Mouse (Mus musculus) CH12.LX (cell line): ENCODE data around the gene Card9. TPM values are rescaled to one million over a fixed set of nuclear protein-coding genes. Genes with fewer than 3 reads are reported as not detected.
"Not testable (repeated sequence)": the region's sequence is repeated elsewhere in the genome, so short reads cannot be mapped to it uniquely, and the experiment has no call there.

Experiments used
- DNase-seq: peaks from one replicate; pipeline ENCODE4 v3.0.0-alpha.2; 2013; ENCODE audit errors: extremely low read depth
- H3K27ac ChIP-seq: 2 replicates; pipeline ENCODE4 v1.5.1; 2012; ENCODE audit warnings: low read depth, mild to moderate bottlenecking, control low read depth, moderate library complexity; ENCODE audit not compliant: insufficient read depth
- H3K27me3 ChIP-seq: replicated peaks from 2 replicates; pipeline ENCODE3; 2012; ENCODE audit warnings: inconsistent platforms
- H3K36me3 ChIP-seq, 2 experiments: replicated peaks in 1 of 2; 2 replicates each; pipeline versions ENCODE3 to v1.6.1; 2012; ENCODE audit warnings: inconsistent platforms in 1 of 2, low read length in 1 of 2, mild to moderate bottlenecking in 1 of 2, mixed read lengths in 1 of 2, moderate library complexity in 1 of 2; ENCODE audit not compliant: control insufficient read depth in 1 of 2, insufficient read depth in 1 of 2
- H3K4me1 ChIP-seq, 2 experiments: 2 replicates each; pipeline ENCODE4 v1.6.1; 2012; ENCODE audit warnings: inconsistent platforms in 1 of 2, moderate library complexity in 1 of 2; ENCODE audit not compliant: insufficient read depth in 2 of 2, control insufficient read depth in 1 of 2
- H3K4me2 ChIP-seq: 2 replicates; pipeline ENCODE4 v1.6.1; 2012; ENCODE audit warnings: low read depth, mild to moderate bottlenecking, control low read depth; ENCODE audit not compliant: poor library complexity, insufficient read depth, severe bottlenecking
- H3K4me3 ChIP-seq, 3 experiments: fragments of 150-350 bp in 1 of 3; sonication (generic) in 1 of 3; replicated peaks in 1 of 3; 2 replicates each; pipeline versions ENCODE3 to v1.5.1; 2011 to 2012; ENCODE audit warnings: low read depth in 2 of 3, low read length in 2 of 3, mild to moderate bottlenecking in 2 of 3, moderate library complexity in 2 of 3, control low read depth in 1 of 3, improper control_type of control experiment in 1 of 3, inconsistent platforms in 1 of 3, mixed read lengths in 1 of 3; ENCODE audit not compliant: poor library complexity in 1 of 3
- H3K79me2 ChIP-seq: replicated peaks from 2 replicates; pipeline ENCODE4 v1.6.1; 2012; ENCODE audit warnings: mild to moderate bottlenecking, moderate library complexity; ENCODE audit not compliant: control insufficient read depth, poor library complexity, insufficient read depth, severe bottlenecking; ENCODE audit errors: extremely low read depth
- H3K9ac ChIP-seq: 2 replicates; pipeline ENCODE4 v1.6.1; 2012; ENCODE audit warnings: low read depth, mild to moderate bottlenecking, control low read depth, moderate library complexity; ENCODE audit not compliant: insufficient read depth
- H3K9me3 ChIP-seq: replicated peaks from 2 replicates; pipeline ENCODE3; 2012; ENCODE audit warnings: low read length, inconsistent platforms, mixed read lengths
- BHLHE40 ChIP-seq: IDR thresholded peaks from 2 replicates; pipeline ENCODE4 v1.6.1; 2011; ENCODE audit warnings: mild to moderate bottlenecking, low read depth, low read length, improper control_type of control experiment
- CHD1 ChIP-seq: IDR thresholded peaks from 2 replicates; pipeline ENCODE4 v1.6.1; 2012; ENCODE audit warnings: low read depth, low read length, improper control_type of control experiment, inconsistent platforms
- CHD2 ChIP-seq: IDR thresholded peaks from 2 replicates; pipeline ENCODE4 v1.6.1; 2011; ENCODE audit warnings: low read length, improper control_type of control experiment
- HCFC1 ChIP-seq: IDR thresholded peaks from 2 replicates; pipeline ENCODE4 v1.6.1; 2012; ENCODE audit warnings: low read depth, mild to moderate bottlenecking, inconsistent platforms, low read length, improper control_type of control experiment
- JUND ChIP-seq: conservative IDR thresholded peaks from 2 replicates; pipeline ENCODE4 v1.6.1; 2011; ENCODE audit warnings: low read depth, low read length, improper control_type of control experiment
- KAT2A ChIP-seq: IDR thresholded peaks from 2 replicates; pipeline ENCODE4 v1.6.1; 2012; ENCODE audit warnings: low read length, improper control_type of control experiment, inconsistent platforms; ENCODE audit not compliant: insufficient replicate concordance
- MAX ChIP-seq: IDR thresholded peaks from 2 replicates; pipeline ENCODE4 v1.6.1; 2011; ENCODE audit warnings: low read length, improper control_type of control experiment
- MYC ChIP-seq: IDR thresholded peaks from 2 replicates; pipeline ENCODE4 v1.6.1; 2011; ENCODE audit warnings: low read depth, mild to moderate bottlenecking, improper control_type of control experiment, low read length
- NELFE ChIP-seq: IDR thresholded peaks from 2 replicates; pipeline ENCODE4 v1.6.1; 2011; ENCODE audit warnings: low read depth, low read length, improper control_type of control experiment
- PAX5 ChIP-seq: IDR thresholded peaks from 2 replicates; pipeline ENCODE4 v1.6.1; 2012; ENCODE audit warnings: low read length, inconsistent platforms, mixed read lengths
- POLR2A ChIP-seq: IDR thresholded peaks from 2 replicates; pipeline ENCODE4 v1.6.1; 2011; ENCODE audit warnings: low read depth, mild to moderate bottlenecking, improper control_type of control experiment, low read length
- RAD21 ChIP-seq: IDR thresholded peaks from 2 replicates; pipeline ENCODE4 v1.6.1; 2011; ENCODE audit warnings: low read depth, mild to moderate bottlenecking, low read length, improper control_type of control experiment, moderate library complexity
- RCOR1 ChIP-seq: conservative IDR thresholded peaks from 2 replicates; pipeline ENCODE4 v1.6.1; 2012; ENCODE audit warnings: low read depth, mild to moderate bottlenecking, inconsistent platforms, low read length, improper control_type of control experiment
- TCF12 ChIP-seq: IDR thresholded peaks from 2 replicates; pipeline ENCODE4 v1.6.1; 2014; ENCODE audit warnings: low read depth, mild to moderate bottlenecking, inconsistent platforms, low read length, improper control_type of control experiment
- USF2 ChIP-seq: conservative IDR thresholded peaks from 2 replicates; pipeline ENCODE4 v1.6.1; 2011; ENCODE audit warnings: low read depth, low read length, improper control_type of control experiment
- ZKSCAN1 ChIP-seq: IDR thresholded peaks from 2 replicates; pipeline ENCODE4 v1.6.1; 2012; ENCODE audit warnings: low read depth, inconsistent platforms, low read length, improper control_type of control experiment, borderline replicate concordance
- dilution Hi-C: fragments of 300-500 bp; cut with MboI; formaldehyde crosslinking; loops from 2 replicates; pipeline ENCODE4 v1.14.3; 2020; ENCODE audit warnings: low sequenced_read_pairs; ENCODE audit not compliant: extremely low pct_unique_long_range_greater_than_20kb, extremely low pct_ligation_motif_present
- in situ Hi-C: fragments of 300-500 bp; cut with MboI; formaldehyde crosslinking; loops from 3 replicates; pipeline ENCODE4 v1.14.3; 2019; ENCODE audit warnings: low sequenced_read_pairs, low pct_ligation_motif_present, low pct_unique_long_range_greater_than_20kb, mixed read lengths
- polyA plus RNA-seq: library from polyadenylated mRNA; unstranded; fragments of >175 nt; gene quantifications from 2 replicates; pipeline ENCODE4 v1.2.1, GENCODE M21; 2012; ENCODE audit warnings: low read depth; ENCODE audit not compliant: insufficient read length
- total RNA-seq, 2 experiments: library from RNA; depleted of rRNA; stranded (reverse); fragments of 300-350 nt in 1 of 2; fragments of >200 nt in 1 of 2; gene quantifications; 2 replicates each; pipeline ENCODE4 v1.2.3; 2012 to 2014

Card9 gene
- total and polyA plus RNA-seq, 3 experiments = 0.32 to 0.44 (median 0.42) TPM

DNA sequence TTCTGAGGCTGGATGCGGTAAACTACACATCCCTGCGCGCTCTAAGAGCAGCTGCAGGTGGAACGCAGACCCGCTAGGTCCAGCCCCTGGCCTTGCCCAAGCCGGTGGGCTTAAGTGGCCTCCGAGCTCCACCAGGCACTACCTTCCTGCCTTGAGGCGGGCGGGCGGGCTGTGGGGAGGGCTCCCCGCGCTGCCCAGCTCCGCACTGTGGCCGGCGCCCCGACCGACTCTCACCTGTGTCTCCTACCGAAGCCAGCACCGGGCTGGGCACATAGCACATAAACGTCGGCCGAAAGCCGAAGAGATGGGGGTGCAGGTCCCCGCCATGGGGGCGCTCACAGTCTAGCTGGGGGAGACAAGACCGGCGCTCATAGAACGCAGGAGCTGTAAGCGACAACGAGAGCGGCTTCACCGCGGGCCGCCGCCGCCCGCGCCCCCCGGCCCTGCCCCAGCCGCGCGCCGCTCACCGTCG lies 28.0 kb upstream of the Card9 start:
- Histone ChIP-seq H3K9ac (peak overlapping the region; percentile 89), H3K36me3 (peaks cover 67 to 77% of the 10 kb centered on the region in 2 experiments), H3K4me2 (peak overlapping the region; percentile 26), H3K9me3 (no peaks in the 10 kb centered on the region), H3K27ac (peak overlapping the region; percentile 13; the same call in 1 of the 2 replicates), H3K4me1 (peaks cover 4 to 26% of the 10 kb centered on the region in 2 experiments), H3K79me2 (peaks cover 26% of the 10 kb centered on the region), H3K27me3 (no peaks in the 10 kb centered on the region), H3K4me3 (peak overlapping the region; percentile 84 to 94 (median 88))
- in situ Hi-C loops = no loop called here
- dilution Hi-C loops = no loop called here
- no peak for DNase-seq
- TF ChIP-seq POLR2A (no peak), HCFC1 (no peak), RCOR1 (no peak), USF2 (no peak), KAT2A (no peak), RAD21 (no peak), ZKSCAN1 (no peak), NELFE (no peak), TCF12 (no peak)

- TF ChIP-seq MYC (no peak), BHLHE40 (no peak), KAT2A (no peak), JUND (no peak), ZKSCAN1 (no peak), HCFC1 (no peak), USF2 (no peak), CHD2 (no peak), PAX5 (no peak), CHD1 (no peak), MAX (no peak), TCF12 (no peak)
- Histone ChIP-seq H3K4me3 (no peak overlapping the region), H3K9ac (peak overlapping the region; percentile 89; the same call in 1 of the 2 replicates), H3K27ac (no peak overlapping the region), H3K4me1 (peaks cover 4 to 26% of the 10 kb centered on the region in 2 experiments), H3K4me2 (peak overlapping the region; percentile 26), H3K79me2 (peaks cover 26% of the 10 kb centered on the region), H3K36me3 (peaks cover 67 to 77% of the 10 kb centered on the region in 2 experiments), H3K27me3 (no peaks in the 10 kb centered on the region), H3K9me3 (no peaks in the 10 kb centered on the region)
- no peak for DNase-seq
- dilution Hi-C loops (no loop called here), in situ Hi-C loops (no loop called here)
These were observed 27.0 kb upstream of the Card9 start for GRCm38 (mm10) chr2:26387713-26388112.

DNA sequence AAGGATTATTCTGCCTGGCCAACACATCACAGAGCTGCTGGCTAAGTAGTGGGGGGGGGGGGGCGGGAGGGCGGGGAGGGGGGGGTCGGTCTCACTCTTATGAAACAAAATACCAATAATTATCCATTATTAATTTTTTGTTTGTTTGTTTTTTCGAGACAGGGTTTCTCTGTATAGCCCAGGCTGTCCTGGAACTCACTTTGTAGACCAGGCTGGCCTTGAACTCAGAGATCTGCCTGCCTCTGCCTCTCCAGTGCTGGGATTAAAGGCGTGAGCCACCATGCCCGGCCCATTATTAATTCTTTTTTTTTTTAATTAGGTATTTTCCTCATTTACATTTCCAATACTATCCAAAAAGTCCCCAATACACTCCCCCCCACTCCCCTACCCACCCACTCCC lies 20.2 kb upstream of the Card9 start:
- peak overlapping the region; percentile 64; the same call in 1 of the 2 replicates for H3K4me2 ChIP-seq
- H3K4me3 ChIP-seq = peak overlapping the region; percentile 80 to 94 (median 82)
- H3K27me3 ChIP-seq, dilution Hi-C loops, in situ Hi-C loops, DNase-seq, H3K9me3 ChIP-seq, H3K27ac ChIP-seq: not testable (repeated sequence)
- H3K9ac ChIP-seq = peak overlapping the region; percentile 61; the same call in 1 of the 2 replicates
- H3K79me2 ChIP-seq = peaks cover 17% of the 10 kb centered on the region
- H3K36me3 ChIP-seq = peaks cover 62 to 78% of the 10 kb centered on the region in 2 experiments
- H3K4me1 ChIP-seq = peaks cover 0 to 11% of the 10 kb centered on the region in 2 experiments; a peak in 2 of 4 replicates
